Mouse (Mus musculus) induced T-regulatory cell, adult 2 months (primary cell): ENCODE data around the gene Nkx6-1.

Source experiments
- DNase-seq: peaks from one replicate; pipeline ENCODE4 v3.0.0-alpha.2; 2012; ENCODE audit warnings: low read depth

Nkx6-1 gene

DNA sequence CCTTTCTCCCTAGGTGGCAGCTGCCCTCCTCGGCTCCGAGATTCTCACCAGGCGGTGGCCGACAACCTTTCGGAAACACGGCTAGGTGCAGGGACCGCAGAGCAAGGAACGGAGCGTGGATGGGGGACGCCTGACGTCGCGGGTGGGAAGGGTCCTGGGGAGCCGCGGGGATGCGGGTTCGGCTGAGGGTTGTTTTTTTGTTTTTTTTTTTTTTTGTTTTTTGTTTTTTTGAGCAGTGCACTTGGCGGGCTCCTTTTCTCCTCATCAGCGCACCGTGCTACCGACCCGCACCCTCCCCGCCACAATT lies 5.9 kb downstream of the Nkx6-1 start:
- DNase-seq: no peak

- no peak for DNase-seq
Measured at GRCm38 (mm10) chr5:101658188-101658983, 6.4 kb downstream of the Nkx6-1 start.

GRCm38 (mm10) chr5:101657698-101658097 lies 7.1 kb downstream of the Nkx6-1 start:
- no peak for DNase-seq

DNA sequence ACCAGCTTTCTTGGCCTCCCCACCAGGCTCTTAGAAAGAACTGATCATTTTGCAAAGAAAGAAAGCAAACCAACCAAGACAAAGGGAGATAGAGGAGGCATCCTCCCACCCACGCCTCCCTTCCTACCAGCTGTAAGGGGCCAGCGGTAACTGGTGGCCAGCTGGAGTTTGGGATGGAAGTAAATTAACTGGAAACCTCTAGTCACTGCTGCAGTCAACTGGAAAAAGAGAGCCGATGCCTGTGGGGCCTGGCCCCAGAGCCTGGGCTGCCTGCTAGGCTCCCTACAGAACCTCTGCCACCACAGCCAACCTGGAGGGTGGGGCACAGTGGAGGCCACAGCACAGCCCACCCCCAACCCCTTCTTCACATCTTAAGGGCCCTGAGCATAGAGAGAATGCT lies 8.7 kb downstream of the Nkx6-1 start:
- DNase-seq: no peak

GRCm38 (mm10) chr5:101655418-101655817 lies 9.4 kb downstream of the Nkx6-1 start:
- DNase-seq: no peak

DNA sequence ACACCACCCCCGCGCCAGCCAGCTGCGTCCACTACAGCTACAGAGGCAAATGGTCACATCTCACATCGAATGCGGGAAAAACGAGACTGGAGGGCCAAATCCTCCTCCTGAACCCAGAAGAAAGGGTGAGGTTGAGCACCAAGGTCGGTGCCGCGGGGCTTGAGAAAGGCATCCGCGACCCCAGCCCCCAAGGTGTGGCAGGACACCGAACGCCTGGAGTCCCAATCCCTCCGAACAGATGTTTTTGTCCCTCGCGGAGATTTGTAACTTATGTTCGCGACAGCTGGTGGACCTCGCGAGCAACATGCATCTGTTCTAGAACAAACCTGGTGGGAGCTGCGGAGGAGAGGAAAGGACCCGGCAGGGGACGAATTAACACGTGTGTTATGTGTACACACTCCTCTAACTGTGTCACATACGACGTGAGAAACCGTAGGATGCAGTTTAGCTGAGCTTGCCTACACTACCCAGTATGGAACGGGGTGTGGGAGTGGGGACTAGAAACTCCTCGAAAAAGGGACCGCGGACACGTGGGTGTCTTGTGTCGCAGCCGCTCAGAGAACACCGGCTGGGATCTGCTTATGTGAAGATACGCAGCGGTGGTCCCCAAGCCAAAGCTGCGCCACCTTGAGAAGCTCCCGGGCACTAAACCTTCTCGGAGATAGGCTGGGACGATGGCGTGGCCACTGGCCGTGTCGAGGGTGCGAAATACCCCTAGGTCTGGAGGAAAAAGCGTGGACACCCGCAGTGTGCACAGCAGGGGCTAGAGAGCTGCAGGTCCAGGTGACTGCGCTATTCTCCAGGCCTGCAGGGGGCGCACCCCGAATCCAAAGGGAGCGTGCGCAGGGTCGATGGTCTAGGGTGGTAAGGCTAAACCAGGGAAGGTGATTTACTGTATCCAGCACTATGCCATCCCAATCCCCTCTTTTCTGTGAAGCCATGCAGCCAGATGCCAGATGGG lies 16.8 kb downstream of the Nkx6-1 start:
- DNase-seq: no peak

DNA sequence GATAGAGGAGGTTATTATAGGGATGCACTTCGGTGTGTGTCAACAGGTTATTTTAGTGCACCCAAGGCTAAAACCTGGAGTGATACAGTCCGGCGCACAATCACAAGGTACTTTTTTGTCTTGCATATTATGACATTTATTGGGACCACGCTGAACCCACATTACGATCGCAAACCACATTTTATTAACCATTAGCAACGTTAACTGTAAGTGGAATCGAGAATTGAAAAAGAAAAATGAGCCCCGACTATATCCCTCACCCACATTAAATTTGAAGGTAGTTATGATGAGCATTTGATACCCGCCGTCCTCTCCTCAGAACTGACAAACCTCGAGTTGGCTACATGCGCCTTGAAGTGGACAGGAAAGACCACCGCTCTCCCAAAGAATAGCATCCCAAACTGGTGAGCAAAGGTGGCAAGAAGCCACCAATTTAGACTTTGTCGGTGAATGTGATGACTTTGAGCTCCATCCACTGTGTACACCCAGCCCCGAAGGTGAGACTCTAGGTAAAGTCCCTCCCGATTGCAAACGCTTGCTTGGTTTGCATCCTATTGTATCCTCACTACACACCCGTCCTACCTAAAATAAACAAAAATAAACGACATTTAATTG lies 17.7 kb downstream of the Nkx6-1 start:
- no peak for DNase-seq

GRCm38 (mm10) chr5:101645071-101645470 lies 19.7 kb downstream of the Nkx6-1 start:
- DNase-seq: no peak

GRCm38 (mm10) chr5:101638101-101638500 lies 26.7 kb downstream of the Nkx6-1 start:
- DNase-seq: no peak
